Mouse (Mus musculus) midbrain, embryonic 11.5 days (tissue): Measurements from ENCODE around the gene B4galnt1. TPM values are rescaled to one million over a fixed set of nuclear protein-coding genes. Genes with fewer than 3 reads are reported as not detected.

Experiments
- polyA plus RNA-seq: library from polyadenylated mRNA; unstranded; fragments of >200 nt; fragmentation: Nextera tagmentation; extraction: Ambion mirVana; gene quantifications from 2 replicates; pipeline ENCODE4 v1.2.1, GENCODE M21; 2014

B4galnt1 gene
- polyA plus RNA-seq, 1 experiment from 2014 or later: 9.4 TPM

Other genes starting within 250 kb of the B4galnt1 start
- gene Ctdsp2, start 186.5 kb upstream of the B4galnt1 start, polyA plus RNA-seq: 40.6 and 42.8 TPM in 2 replicates
- gene Avil, start 164.5 kb upstream of the B4galnt1 start, polyA plus RNA-seq: 1.1 and 1.6 TPM in 2 replicates
- 80.7 and 86.0 TPM in 2 replicates for gene Tsfm, start 134.4 kb upstream of the B4galnt1 start, polyA plus RNA-seq
- gene Mettl1, start 123.8 kb upstream of the B4galnt1 start, polyA plus RNA-seq: 36.5 and 37.4 TPM in 2 replicates
- 0.06 and 0.11 TPM in 2 replicates for gene Eef1akmt3, start 123.7 kb upstream of the B4galnt1 start, polyA plus RNA-seq
- gene Cyp27b1, start 117.0 kb upstream of the B4galnt1 start, polyA plus RNA-seq: not detected in 2 replicates
- 3.2 and 3.7 TPM in 2 replicates for gene March9, start 105.0 kb upstream of the B4galnt1 start, polyA plus RNA-seq
- 2,818 and 2,848 TPM in 2 replicates for gene Cdk4, start 101.7 kb upstream of the B4galnt1 start, polyA plus RNA-seq
- gene Tspan31, start 95.0 kb upstream of the B4galnt1 start, polyA plus RNA-seq: 98.6 and 117 TPM in 2 replicates
- 0.66 and 0.89 TPM in 2 replicates for gene Agap2, start 89.9 kb upstream of the B4galnt1 start, polyA plus RNA-seq
- 43.1 and 49.7 TPM in 2 replicates for gene Os9, start 44.1 kb upstream of the B4galnt1 start, polyA plus RNA-seq
- 0.51 and 0.58 TPM in 2 replicates for gene Slc26a10, start 15.4 kb downstream of the B4galnt1 start, polyA plus RNA-seq
- gene Arhgef25, start 24.9 kb downstream of the B4galnt1 start, polyA plus RNA-seq: 25.8 and 28.2 TPM in 2 replicates
- 130 and 138 TPM in 2 replicates for gene Dtx3, start 30.5 kb downstream of the B4galnt1 start, polyA plus RNA-seq
- gene Pip4k2c, start 46.4 kb downstream of the B4galnt1 start, polyA plus RNA-seq: 10.3 and 11.4 TPM in 2 replicates
- gene Kif5a, start 98.1 kb downstream of the B4galnt1 start, polyA plus RNA-seq: 26.3 and 31.1 TPM in 2 replicates
- 196 and 206 TPM in 2 replicates for gene Dctn2, start 101.1 kb downstream of the B4galnt1 start, polyA plus RNA-seq
- 12.3 and 16.3 TPM in 2 replicates for gene Mbd6, start 123.8 kb downstream of the B4galnt1 start, polyA plus RNA-seq
- 185 and 187 TPM in 2 replicates for gene Mars, start 146.6 kb downstream of the B4galnt1 start, polyA plus RNA-seq
- gene Arhgap9, start 156.7 kb downstream of the B4galnt1 start, polyA plus RNA-seq: 1.1 and 1.4 TPM in 2 replicates
- 3.1 and 4.1 TPM in 2 replicates for gene Gli1, start 176.7 kb downstream of the B4galnt1 start, polyA plus RNA-seq
- not detected in 2 replicates for gene Inhbe, start 189.2 kb downstream of the B4galnt1 start, polyA plus RNA-seq
- gene Inhbc, start 205.2 kb downstream of the B4galnt1 start, polyA plus RNA-seq: not detected in 2 replicates
- gene R3hdm2, start 215.1 kb downstream of the B4galnt1 start, polyA plus RNA-seq: 27.0 and 27.7 TPM in 2 replicates